Mouse (Mus musculus): ENCODE results near the gene Dennd5b. TPM values are rescaled to one million over a fixed set of nuclear protein-coding genes. Genes with fewer than 3 reads are reported as not detected.
A peak's percentile ranks its signal among the peaks of the same experiment; 100 is the strongest.

The Dennd5b gene
- total and polyA plus RNA-seq, 3 experiments, result 0.27 TPM; not detected in 2

- H3K9me3 ChIP-seq (replicated peaks), result no peaks in the 10 kb centered on the region
- TF ChIP-seq TAL1 (conservative IDR thresholded peaks at IDR 0.05; ENCODE audit: low read depth, low read length) (no peak), CTCF (IDR thresholded peaks at IDR 0.05; ENCODE audit: low read depth, low read length) (no peak), POLR2AphosphoS5 (IDR thresholded peaks at IDR 0.05; ENCODE audit: insufficient replicate concordance, low read depth, low read length) (no peak), GATA2 (IDR thresholded peaks at IDR 0.05; ENCODE audit: borderline replicate concordance, low read depth, low read length) (no peak), GATA1 (IDR thresholded peaks at IDR 0.05; ENCODE audit: borderline replicate concordance, low read length) (no peak)
These were observed 27.6 kb downstream of the Dennd5b start for GRCm38 (mm10) chr6:149073854-149074253.

GRCm38 (mm10) chr6:149072873-149073272 is 28.6 kb downstream of the Dennd5b start:
- Histone ChIP-seq H3K36me3 (replicated peaks) (no peaks in the 10 kb centered on the region), H3K9me3 (replicated peaks) (no peaks in the 10 kb centered on the region), H3K27me3 (ENCODE audit: insufficient read depth, low read length) (peaks cover 5% of the 10 kb centered on the region; the same call in 1 of the 2 replicates), H3K4me3 (ENCODE audit: low read depth, low read length) (no peak overlapping the region), H3K4me1 (ENCODE audit: insufficient read depth, low read depth, low read length) (peaks cover 2% of the 10 kb centered on the region; the same call in 1 of the 2 replicates)
- DNase-seq (ENCODE audit: low spot score) (no peak), ATAC-seq (ENCODE audit: extremely low read depth, insufficient number of reproducible peaks, low FRiP score, poor library complexity, severe bottlenecking) (no peak)
- TF ChIP-seq TAL1 (conservative IDR thresholded peaks at IDR 0.05; ENCODE audit: low read depth, low read length), result no peak
- no peak for TF ChIP-seq GATA1 (IDR thresholded peaks at IDR 0.05; ENCODE audit: borderline replicate concordance, low read length)
- no peak for TF ChIP-seq POLR2AphosphoS5 (IDR thresholded peaks at IDR 0.05; ENCODE audit: insufficient replicate concordance, low read depth, low read length)
- no peak for TF ChIP-seq CTCF (IDR thresholded peaks at IDR 0.05; ENCODE audit: low read depth, low read length)
- TF ChIP-seq GATA2 (IDR thresholded peaks at IDR 0.05; ENCODE audit: borderline replicate concordance, low read depth, low read length), result no peak

More at GRCm38 (mm10) chr6:149073854-149074253, 27.6 kb downstream of the Dennd5b start:
- ATAC-seq (ENCODE audit: extremely low read depth, insufficient number of reproducible peaks, low FRiP score, poor library complexity, severe bottlenecking), result no peak
- H3K27me3 ChIP-seq (ENCODE audit: insufficient read depth, low read length), result peaks cover 5% of the 10 kb centered on the region; the same call in 1 of the 2 replicates
- H3K36me3 ChIP-seq (replicated peaks), result no peaks in the 10 kb centered on the region
- DNase-seq (ENCODE audit: low spot score), result no peak
- H3K4me1 ChIP-seq (ENCODE audit: insufficient read depth, low read depth, low read length), result peaks cover 2% of the 10 kb centered on the region; the same call in 1 of the 2 replicates
- H3K4me3 ChIP-seq (ENCODE audit: low read depth, low read length), result no peak overlapping the region

- 0 out of 2 replicates have a peak, but pooled peaks have one; percentile 22 for ATAC-seq (ENCODE audit: extremely low read depth, insufficient number of reproducible peaks, low FRiP score, poor library complexity, severe bottlenecking)
- no peaks in the 10 kb centered on the region for H3K36me3 ChIP-seq (replicated peaks)
- no peak for DNase-seq (ENCODE audit: low spot score)
- H3K4me1 ChIP-seq (ENCODE audit: insufficient read depth, low read depth, low read length), result peaks cover 2% of the 10 kb centered on the region; the same call in 1 of the 2 replicates
- 0 out of 2 replicates have a peak, but pooled peaks cover 2% of the 10 kb centered on the region for H3K27me3 ChIP-seq (ENCODE audit: insufficient read depth, low read length)
- no peak overlapping the region for H3K4me3 ChIP-seq (ENCODE audit: low read depth, low read length)
- no peak for TF ChIP-seq GATA1 (IDR thresholded peaks at IDR 0.05; ENCODE audit: borderline replicate concordance, low read length)
- no peak for TF ChIP-seq POLR2AphosphoS5 (IDR thresholded peaks at IDR 0.05; ENCODE audit: insufficient replicate concordance, low read depth, low read length)
- TF ChIP-seq GATA2 (IDR thresholded peaks at IDR 0.05; ENCODE audit: borderline replicate concordance, low read depth, low read length), result no peak
- TF ChIP-seq TAL1 (conservative IDR thresholded peaks at IDR 0.05; ENCODE audit: low read depth, low read length), result no peak
- TF ChIP-seq CTCF (IDR thresholded peaks at IDR 0.05; ENCODE audit: low read depth, low read length), result no peak
- H3K9me3 ChIP-seq (replicated peaks), result no peaks in the 10 kb centered on the region
These were observed 30.8 kb downstream of the Dennd5b start for GRCm38 (mm10) chr6:149070592-149071124.

GRCm38 (mm10) chr6:149063382-149063781 is 38.1 kb downstream of the Dennd5b start:
- H3K27me3 ChIP-seq (ENCODE audit: insufficient read depth, low read length), result 0 out of 2 replicates have a peak, but pooled peaks cover 2% of the 10 kb centered on the region
- TF ChIP-seq GATA1 (IDR thresholded peaks at IDR 0.05; ENCODE audit: borderline replicate concordance, low read length) (no peak), TAL1 (conservative IDR thresholded peaks at IDR 0.05; ENCODE audit: low read depth, low read length) (no peak), CTCF (IDR thresholded peaks at IDR 0.05; ENCODE audit: low read depth, low read length) (no peak), POLR2AphosphoS5 (IDR thresholded peaks at IDR 0.05; ENCODE audit: insufficient replicate concordance, low read depth, low read length) (no peak), GATA2 (IDR thresholded peaks at IDR 0.05; ENCODE audit: borderline replicate concordance, low read depth, low read length) (no peak)
- H3K4me3 ChIP-seq (ENCODE audit: low read depth, low read length), result no peak overlapping the region
- ATAC-seq (ENCODE audit: extremely low read depth, insufficient number of reproducible peaks, low FRiP score, poor library complexity, severe bottlenecking), result no peak
- no peaks in the 10 kb centered on the region for H3K4me1 ChIP-seq (ENCODE audit: insufficient read depth, low read depth, low read length)
- DNase-seq (ENCODE audit: low spot score), result no peak
- no peaks in the 10 kb centered on the region for H3K9me3 ChIP-seq (replicated peaks)
- H3K36me3 ChIP-seq (replicated peaks), result no peaks in the 10 kb centered on the region

- Histone ChIP-seq H3K9me3 (replicated peaks) (no peaks in the 10 kb centered on the region), H3K4me3 (ENCODE audit: low read depth, low read length) (no peak overlapping the region), H3K4me1 (ENCODE audit: insufficient read depth, low read depth, low read length) (no peaks in the 10 kb centered on the region), H3K27me3 (ENCODE audit: insufficient read depth, low read length) (0 out of 2 replicates have a peak, but pooled peaks cover 2% of the 10 kb centered on the region), H3K36me3 (replicated peaks) (no peaks in the 10 kb centered on the region)
- no peak for DNase-seq (ENCODE audit: low spot score)
- TF ChIP-seq GATA2 (IDR thresholded peaks at IDR 0.05; ENCODE audit: borderline replicate concordance, low read depth, low read length) (no peak), TAL1 (conservative IDR thresholded peaks at IDR 0.05; ENCODE audit: low read depth, low read length) (no peak), CTCF (IDR thresholded peaks at IDR 0.05; ENCODE audit: low read depth, low read length) (no peak), POLR2AphosphoS5 (IDR thresholded peaks at IDR 0.05; ENCODE audit: insufficient replicate concordance, low read depth, low read length) (no peak), GATA1 (IDR thresholded peaks at IDR 0.05; ENCODE audit: borderline replicate concordance, low read length) (no peak)
- no peak for ATAC-seq (ENCODE audit: extremely low read depth, insufficient number of reproducible peaks, low FRiP score, poor library complexity, severe bottlenecking)
These were observed 40.7 kb downstream of the Dennd5b start for GRCm38 (mm10) chr6:149060670-149061387.

DNA sequence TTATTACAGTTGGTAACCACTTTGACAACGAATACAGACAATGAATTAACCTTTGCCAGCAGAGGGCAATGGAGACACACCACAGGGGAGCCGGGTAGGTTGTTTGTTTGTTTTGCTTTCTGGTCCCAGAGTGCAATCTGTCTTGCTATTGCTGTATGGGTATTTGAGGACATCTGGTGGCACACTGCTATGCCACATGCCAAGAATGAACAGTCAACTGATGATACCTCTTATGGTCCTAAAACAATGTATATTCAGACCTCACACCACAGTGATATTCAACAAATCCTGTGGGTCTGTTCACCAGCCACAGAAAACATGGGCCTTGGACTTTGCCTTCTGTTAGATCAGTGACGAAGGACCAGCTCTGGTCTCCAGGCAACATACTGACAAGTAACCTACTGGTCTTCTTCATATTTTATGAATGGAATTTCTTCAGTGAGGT is 43.5 kb downstream of the Dennd5b start:
- TF ChIP-seq GATA1 (IDR thresholded peaks at IDR 0.05; ENCODE audit: borderline replicate concordance, low read length) (no peak), POLR2AphosphoS5 (IDR thresholded peaks at IDR 0.05; ENCODE audit: insufficient replicate concordance, low read depth, low read length) (no peak), TAL1 (conservative IDR thresholded peaks at IDR 0.05; ENCODE audit: low read depth, low read length) (no peak), GATA2 (IDR thresholded peaks at IDR 0.05; ENCODE audit: borderline replicate concordance, low read depth, low read length) (no peak), CTCF (IDR thresholded peaks at IDR 0.05; ENCODE audit: low read depth, low read length) (no peak)
- no peak overlapping the region for H3K4me3 ChIP-seq (ENCODE audit: low read depth, low read length)
- H3K4me1 ChIP-seq (ENCODE audit: insufficient read depth, low read depth, low read length), result no peaks in the 10 kb centered on the region
- DNase-seq (ENCODE audit: low spot score), result no peak
- 0 out of 2 replicates have a peak, but pooled peaks cover 2% of the 10 kb centered on the region for H3K27me3 ChIP-seq (ENCODE audit: insufficient read depth, low read length)
- no peaks in the 10 kb centered on the region for H3K9me3 ChIP-seq (replicated peaks)
- no peaks in the 10 kb centered on the region for H3K36me3 ChIP-seq (replicated peaks)
- ATAC-seq (ENCODE audit: extremely low read depth, insufficient number of reproducible peaks, low FRiP score, poor library complexity, severe bottlenecking), result peak; percentile 49
